Mouse (Mus musculus) heart, adult 18-20 months (tissue): Measurements from ENCODE around the gene Dnmbp. TPM values are rescaled to one million over a fixed set of nuclear protein-coding genes. Genes with fewer than 3 reads are reported as not detected.

ENCODE experiments used
- DNase-seq, 2 experiments: peaks; one replicate each; pipeline ENCODE4 v3.0.0; 2021 to 2022; ENCODE audit warnings: mixed read lengths in 1 of 2
- total RNA-seq, 2 experiments: library from RNA; stranded (reverse); gene quantifications; 2 replicates each; pipeline ENCODE4 v1.2.3; 2021

Dnmbp gene
- total RNA-seq, 2 experiments from 2014 or later, result 9.0 to 10.0 TPM

GRCm38 (mm10) chr19:43914986-43915385 is 25.0 kb downstream of the Dnmbp start:
- no peak for DNase-seq

GRCm38 (mm10) chr19:43912775-43913486 is 27.1 kb downstream of the Dnmbp start:
- no peak for DNase-seq

GRCm38 (mm10) chr19:43906492-43906891 is 33.5 kb downstream of the Dnmbp start:
- no peak for DNase-seq

GRCm38 (mm10) chr19:43905985-43906384 is 34.0 kb downstream of the Dnmbp start:
- peak in 1 of 2 experiments; percentile 65 for DNase-seq

- no peak for DNase-seq
Observed at GRCm38 (mm10) chr19:43905136-43905535, 34.9 kb downstream of the Dnmbp start.

- no peak for DNase-seq
Observed at GRCm38 (mm10) chr19:43904327-43904726, 35.7 kb downstream of the Dnmbp start.

- DNase-seq, result no peak
Observed at GRCm38 (mm10) chr19:43902887-43903286, 37.1 kb downstream of the Dnmbp start.

GRCm38 (mm10) chr19:43900690-43901089 is 39.3 kb downstream of the Dnmbp start:
- DNase-seq, result no peak

- no peak for DNase-seq
Observed at GRCm38 (mm10) chr19:43898547-43898946, 41.4 kb downstream of the Dnmbp start.

GRCm38 (mm10) chr19:43896441-43896840 is 43.5 kb downstream of the Dnmbp start:
- DNase-seq, result no peak

GRCm38 (mm10) chr19:43895951-43896350 is 44.0 kb downstream of the Dnmbp start:
- DNase-seq, result no peak

GRCm38 (mm10) chr19:43894821-43895220 is 45.2 kb downstream of the Dnmbp start:
- DNase-seq, result no peak

- peak; percentile 34 to 62 for DNase-seq
Observed at GRCm38 (mm10) chr19:43894070-43894469, 45.9 kb downstream of the Dnmbp start.

- DNase-seq, result no peak
Observed at GRCm38 (mm10) chr19:43890487-43890886, 49.5 kb downstream of the Dnmbp start.

GRCm38 (mm10) chr19:43887725-43888124 is 52.3 kb downstream of the Dnmbp start:
- DNase-seq, result no peak

GRCm38 (mm10) chr19:43887242-43887641 is 52.7 kb downstream of the Dnmbp start:
- DNase-seq, result no peak

GRCm38 (mm10) chr19:43886371-43887099 is 53.5 kb downstream of the Dnmbp start:
- no peak for DNase-seq

- no peak for DNase-seq
Observed at GRCm38 (mm10) chr19:43884668-43885498, 55.1 kb downstream of the Dnmbp start.

GRCm38 (mm10) chr19:43882895-43883573 is 57.0 kb downstream of the Dnmbp start:
- DNase-seq, result no peak

GRCm38 (mm10) chr19:43881615-43882014 is 58.4 kb downstream of the Dnmbp start:
- no peak for DNase-seq

- DNase-seq, result no peak
Observed at GRCm38 (mm10) chr19:43880420-43880819, 59.6 kb downstream of the Dnmbp start.
